Mouse (Mus musculus) liver, embryonic 14.5 days (tissue): ENCODE measurements at regions not wholly inside any gene's neighbourhood (a gene's known extent, or its start where the extent isn't known, plus 50 kb on each side); places are given as distances from the start of the nearest gene placed in this dataset.

Experiments used
- ATAC-seq: fragments of 200-750 bp; cut with Nextera tagmentation; 2 replicates; pipeline ENCODE4 v1.8.0; 2017; ENCODE audit warnings: moderate number of reproducible peaks, mild to moderate bottlenecking, moderate library complexity; ENCODE audit not compliant: insufficient read depth
- DNase-seq, 3 experiments: peaks; one replicate each; pipeline ENCODE4 v3.0.0-alpha.2; 2012 to 2013; ENCODE audit warnings: low read depth in 3 of 3, low spot score in 3 of 3
- H3K27ac ChIP-seq: fragments of 300-500 bp; sonication (generic); 2 replicates; pipeline ENCODE4 v1.5.1; 2014; ENCODE audit warnings: moderate library complexity, mild to moderate bottlenecking, control low read depth, inconsistent platforms
- H3K27me3 ChIP-seq: fragments of 300-500 bp; sonication (generic); 2 replicates; pipeline ENCODE4 v1.6.1; 2014; ENCODE audit warnings: mild to moderate bottlenecking, low read length, moderate library complexity; ENCODE audit not compliant: control insufficient read depth, insufficient read depth
- H3K36me3 ChIP-seq: fragments of 300-500 bp; sonication (generic); replicated peaks from 2 replicates; pipeline ENCODE4 v1.6.1; 2014; ENCODE audit warnings: low read depth; ENCODE audit not compliant: control insufficient read depth, insufficient read depth
- H3K4me1 ChIP-seq, 2 experiments: fragments of 200-500 bp in 1 of 2; fragments of 300-500 bp in 1 of 2; sonication (generic) in 1 of 2; replicated peaks; 2 replicates each; pipeline ENCODE4 v1.6.1; 2012 to 2014; ENCODE audit warnings: antibody characterized with exemption in 1 of 2, inconsistent platforms in 1 of 2, low read length in 1 of 2; ENCODE audit not compliant: control insufficient read depth in 2 of 2, insufficient read depth in 2 of 2
- H3K4me2 ChIP-seq: fragments of 300-500 bp; sonication (generic); 2 replicates; pipeline ENCODE4 v1.6.1; 2014; ENCODE audit warnings: low read depth, mild to moderate bottlenecking, control low read depth, moderate library complexity
- H3K4me3 ChIP-seq, 2 experiments: fragments of 200-500 bp in 1 of 2; fragments of 300-500 bp in 1 of 2; sonication (generic) in 1 of 2; 2 replicates each; pipeline ENCODE4 v1.5.1; 2012 to 2014; ENCODE audit warnings: low read depth in 2 of 2, low read length in 2 of 2, mild to moderate bottlenecking in 2 of 2, control low read depth in 1 of 2, inconsistent platforms in 1 of 2, moderate library complexity in 1 of 2; ENCODE audit not compliant: insufficient read depth in 1 of 2
- H3K9ac ChIP-seq: fragments of 300-500 bp; sonication (generic); replicated peaks from 2 replicates; pipeline ENCODE4 v1.6.1; 2014; ENCODE audit warnings: mild to moderate bottlenecking, control low read depth, moderate library complexity
- H3K9me3 ChIP-seq: fragments of 300-500 bp; sonication (generic); 2 replicates; pipeline ENCODE4 v1.6.1; 2016; ENCODE audit warnings: low read length, mixed read lengths; ENCODE audit not compliant: control insufficient read depth
- CTCF ChIP-seq: IDR thresholded peaks from 2 replicates; pipeline ENCODE4 v1.5.1; 2016; ENCODE audit warnings: antibody characterized with exemption, low read depth, control low read depth
- EP300 ChIP-seq: IDR thresholded peaks from 2 replicates; pipeline ENCODE4 v1.6.1; 2016; ENCODE audit warnings: antibody characterized with exemption, low read depth
- WGBS: fragments of 180-500 bp; shearing (Covaris S2); extraction: QIAGEN DNeasy Blood & Tissue Kit; methylation state at CpG from one replicate; pipeline ENCODE4 v1.1.7; 2014; ENCODE audit not compliant: insufficient replicate concordance; 5-methylcytosine and 5-hydroxymethylcytosine counted together

DNA sequence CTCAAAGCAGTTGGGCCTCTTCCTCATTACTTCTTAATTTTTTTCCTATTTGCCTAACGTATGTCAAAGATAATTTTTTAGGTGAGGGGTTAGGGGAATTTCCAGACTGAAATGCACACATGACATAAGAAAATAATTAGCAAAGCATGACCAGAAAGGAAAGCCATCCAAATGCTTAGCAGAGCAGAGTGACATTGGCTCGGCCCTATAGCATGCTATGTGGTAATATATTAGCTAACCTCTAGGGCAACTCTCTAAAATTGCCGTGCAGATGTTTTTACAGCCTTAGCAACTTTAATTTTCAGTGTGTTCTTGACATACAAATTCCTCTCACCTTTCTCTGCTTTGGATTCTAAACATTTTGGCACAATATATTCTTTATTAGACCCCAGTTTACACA, 421.2 kb upstream of the Fam92a start:
- Histone ChIP-seq H3K9ac (no peak overlapping the region), H3K27ac (no peak overlapping the region), H3K27me3 (no peaks in the 10 kb centered on the region), H3K4me1 (no peaks in the 10 kb centered on the region), H3K4me2 (no peak overlapping the region), H3K36me3 (no peaks in the 10 kb centered on the region), H3K9me3 (no peaks in the 10 kb centered on the region), H3K4me3 (no peak overlapping the region)
- 51% methylated on average over 3 of the region's 3 CpGs for WGBS
- ATAC-seq (no peak), DNase-seq (no peak)
- no peak for TF ChIP-seq CTCF
- no peak for TF ChIP-seq EP300

DNA sequence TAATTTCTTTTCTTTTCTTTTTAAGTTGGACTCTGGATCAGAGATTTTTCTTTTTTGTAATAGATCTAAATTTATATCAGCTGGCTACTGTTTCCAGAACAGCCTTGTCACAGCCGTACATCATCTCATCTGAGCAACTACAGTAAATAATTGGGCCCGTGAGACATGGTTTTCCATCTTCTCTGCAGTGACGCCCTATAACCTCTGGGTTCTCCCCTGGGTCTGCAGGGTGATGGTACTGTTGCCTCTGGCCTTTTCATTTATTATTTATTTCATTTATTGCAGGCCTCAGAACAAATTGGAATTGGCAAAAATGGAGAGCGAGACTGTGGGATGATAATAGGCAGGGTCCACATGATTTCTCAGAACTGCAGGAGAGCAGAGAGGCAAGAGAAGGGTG, 406.3 kb upstream of the Fam92a start:
- Histone ChIP-seq H3K4me3 (no peak overlapping the region), H3K27ac (no peak overlapping the region), H3K9me3 (no peaks in the 10 kb centered on the region), H3K36me3 (no peaks in the 10 kb centered on the region), H3K4me1 (no peaks in the 10 kb centered on the region), H3K27me3 (no peaks in the 10 kb centered on the region), H3K9ac (no peak overlapping the region), H3K4me2 (no peak overlapping the region)
- DNase-seq (no peak), ATAC-seq (no peak)
- 67% methylated on average over 4 of the region's 4 CpGs for WGBS
- TF ChIP-seq EP300, result no peak
- TF ChIP-seq CTCF, result no peak

GRCm38 (mm10) chr4:12571881-12572280, 400.1 kb upstream of the Fam92a start:
- peak; percentile 50 for TF ChIP-seq CTCF
- no peak for TF ChIP-seq EP300
- no peak overlapping the region for H3K4me3 ChIP-seq
- no peaks in the 10 kb centered on the region for H3K4me1 ChIP-seq
- no peaks in the 10 kb centered on the region for H3K27me3 ChIP-seq
- H3K9me3 ChIP-seq, result no peaks in the 10 kb centered on the region
- H3K36me3 ChIP-seq, result no peaks in the 10 kb centered on the region
- no peak overlapping the region for H3K9ac ChIP-seq
- no peak overlapping the region for H3K27ac ChIP-seq
- no peak overlapping the region for H3K4me2 ChIP-seq
- DNase-seq (no peak), ATAC-seq (no peak)

DNA sequence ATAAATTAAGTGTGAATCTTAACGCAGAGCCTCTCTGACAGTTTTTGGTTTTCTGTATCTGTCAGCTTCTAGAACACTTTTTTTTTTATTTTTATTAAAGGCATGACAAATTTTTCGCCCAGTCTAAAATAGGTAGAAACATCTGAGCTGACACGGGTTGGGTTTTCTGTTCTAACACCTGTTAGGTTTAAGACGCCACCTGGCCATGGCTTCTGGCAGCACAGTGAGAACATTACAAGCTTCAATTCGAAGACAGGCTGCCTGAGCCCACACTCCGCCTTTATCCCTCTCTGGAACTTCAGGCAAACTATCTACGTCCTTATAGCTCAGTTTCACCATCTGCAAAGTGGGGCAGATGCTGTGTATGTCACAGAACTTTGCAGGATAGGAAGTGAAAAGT, 398.9 kb upstream of the Fam92a start:
- Histone ChIP-seq H3K9ac (no peak overlapping the region), H3K4me1 (no peaks in the 10 kb centered on the region), H3K4me3 (no peak overlapping the region), H3K9me3 (no peaks in the 10 kb centered on the region), H3K27ac (no peak overlapping the region), H3K4me2 (no peak overlapping the region), H3K27me3 (no peaks in the 10 kb centered on the region), H3K36me3 (no peaks in the 10 kb centered on the region)
- 61% methylated on average over 7 of the region's 7 CpGs for WGBS
- TF ChIP-seq EP300, result no peak
- no peak for TF ChIP-seq CTCF
- ATAC-seq (no peak), DNase-seq (no peak)

GRCm38 (mm10) chr4:12567643-12568042, 395.8 kb upstream of the Fam92a start:
- H3K9me3 ChIP-seq, result no peaks in the 10 kb centered on the region
- H3K4me2 ChIP-seq, result no peak overlapping the region
- H3K27ac ChIP-seq, result no peak overlapping the region
- no peaks in the 10 kb centered on the region for H3K36me3 ChIP-seq
- no peak overlapping the region for H3K9ac ChIP-seq
- no peak for ATAC-seq
- no peaks in the 10 kb centered on the region for H3K27me3 ChIP-seq
- H3K4me1 ChIP-seq, result no peaks in the 10 kb centered on the region
- no peak for DNase-seq
- WGBS, result 43% methylated on average over 5 of the region's 5 CpGs
- no peak for TF ChIP-seq EP300
- no peak for TF ChIP-seq CTCF
- H3K4me3 ChIP-seq, result no peak overlapping the region

DNA sequence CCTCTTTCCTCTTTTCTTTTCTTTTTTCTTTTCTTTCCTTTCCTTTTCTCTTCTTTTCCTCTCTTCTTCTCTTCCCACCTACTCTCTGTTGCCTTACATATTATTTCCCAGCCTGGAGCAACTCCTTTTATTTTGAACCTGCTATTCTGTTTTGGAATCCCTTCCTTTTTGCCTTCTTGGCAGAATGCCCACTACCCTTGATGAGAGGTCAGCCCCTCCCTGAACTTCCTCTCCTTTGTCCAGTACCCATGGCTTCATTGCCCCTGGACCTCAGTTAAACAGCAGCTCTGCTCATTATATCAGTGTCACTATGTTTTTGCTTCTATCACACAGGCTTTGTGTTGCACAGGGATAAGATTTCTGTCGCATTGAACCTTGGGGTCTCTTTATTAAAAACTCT, 391.2 kb upstream of the Fam92a start:
- H3K9me3 ChIP-seq, result no peaks in the 10 kb centered on the region
- H3K4me1 ChIP-seq, result no peaks in the 10 kb centered on the region
- no peak for TF ChIP-seq CTCF
- TF ChIP-seq EP300, result no peak
- H3K36me3 ChIP-seq, result no peaks in the 10 kb centered on the region
- H3K9ac ChIP-seq, result no peak overlapping the region
- H3K4me2 ChIP-seq, result no peak overlapping the region
- H3K27me3 ChIP-seq, result no peaks in the 10 kb centered on the region
- WGBS, result 39% methylated on average over 1 of the region's 1 CpGs
- no peak overlapping the region for H3K27ac ChIP-seq
- H3K4me3 ChIP-seq, result no peak overlapping the region
- DNase-seq (no peak), ATAC-seq (no peak)
